Mouse (Mus musculus) heart, embryonic 14.5 days (tissue): Measurements from ENCODE around the gene Gpr157. TPM values are rescaled to one million over a fixed set of nuclear protein-coding genes. Genes with fewer than 3 reads are reported as not detected.
A peak's percentile ranks its signal among the peaks of the same experiment; 100 is the strongest.

Experiments used
- ATAC-seq: fragments of 200-750 bp; cut with Nextera tagmentation; 2 replicates; pipeline ENCODE4 v1.8.0; 2017; ENCODE audit warnings: low read depth, moderate TSS enrichment; ENCODE audit not compliant: insufficient number of reproducible peaks, insufficient read depth, low FRiP score
- H3K27ac ChIP-seq, 2 experiments: fragments of 200-500 bp in 1 of 2; fragments of 300-500 bp in 1 of 2; sonication (generic) in 1 of 2; replicated peaks in 1 of 2; 2 replicates each; pipeline ENCODE4 v1.5.1; 2012 to 2014; ENCODE audit warnings: low read depth in 2 of 2, low read length in 2 of 2, control low read depth in 1 of 2, mild to moderate bottlenecking in 1 of 2, mixed read lengths in 1 of 2; ENCODE audit not compliant: control insufficient read depth in 1 of 2, insufficient read depth in 1 of 2
- H3K27me3 ChIP-seq: fragments of 300-500 bp; sonication (generic); 2 replicates; pipeline ENCODE4 v1.6.1; 2014; ENCODE audit warnings: mild to moderate bottlenecking, low read length, control low read depth; ENCODE audit not compliant: control insufficient read depth, insufficient read depth
- H3K36me3 ChIP-seq: fragments of 300-500 bp; sonication (generic); 2 replicates; pipeline ENCODE4 v1.6.1; 2014; ENCODE audit warnings: mild to moderate bottlenecking, control low read depth, low read length, mixed read lengths; ENCODE audit not compliant: control insufficient read depth, insufficient read depth
- H3K4me1 ChIP-seq, 2 experiments: fragments of 200-500 bp in 1 of 2; fragments of 300-500 bp in 1 of 2; sonication (generic) in 1 of 2; 2 replicates each; pipeline ENCODE4 v1.6.1; 2012 to 2014; ENCODE audit warnings: low read length in 2 of 2, control low read depth in 1 of 2, mixed read lengths in 1 of 2; ENCODE audit not compliant: control insufficient read depth in 2 of 2, insufficient read depth in 2 of 2
- H3K4me2 ChIP-seq: fragments of 300-500 bp; sonication (generic); 2 replicates; pipeline ENCODE4 v1.6.1; 2014; ENCODE audit warnings: mild to moderate bottlenecking, low read length
- H3K4me3 ChIP-seq, 2 experiments: fragments of 200-500 bp in 1 of 2; fragments of 300-500 bp in 1 of 2; sonication (generic) in 1 of 2; 2 replicates each; pipeline ENCODE4 v1.5.1; 2012 to 2014; ENCODE audit warnings: low read length in 2 of 2, mild to moderate bottlenecking in 2 of 2, control low read depth in 1 of 2, low read depth in 1 of 2, moderate library complexity in 1 of 2; ENCODE audit not compliant: control insufficient read depth in 1 of 2, insufficient read depth in 1 of 2
- H3K9ac ChIP-seq: fragments of 300-500 bp; sonication (generic); 2 replicates; pipeline ENCODE4 v1.6.1; 2014; ENCODE audit warnings: mild to moderate bottlenecking, low read length
- H3K9me3 ChIP-seq: fragments of 300-500 bp; sonication (generic); 2 replicates; pipeline ENCODE4 v1.6.1; 2016; ENCODE audit warnings: low read length, control low read depth; ENCODE audit not compliant: control insufficient read depth
- WGBS: fragments of 180-500 bp; shearing (Covaris S2); extraction: QIAGEN DNeasy Blood & Tissue Kit; methylation state at CpG from one replicate; pipeline ENCODE4 v1.1.7; 2014; 5-methylcytosine and 5-hydroxymethylcytosine counted together
- polyA plus RNA-seq: library from polyadenylated mRNA; unstranded; fragments of >200 nt; fragmentation: Nextera tagmentation; extraction: Ambion mirVana; gene quantifications from 2 replicates; pipeline ENCODE4 v1.2.1, GENCODE M21; 2014

The Gpr157 gene
- polyA plus RNA-seq, 1 experiment from 2014 or later = 2.2 TPM

GRCm38 (mm10) chr4:150132692-150133271 is 45.6 kb downstream of the Gpr157 start:
- H3K4me3 ChIP-seq = peak overlapping the region; percentile 28 to 29; a peak in 3 of 4 replicates
- peak overlapping the region; percentile 62 for H3K4me2 ChIP-seq
- H3K9me3 ChIP-seq = no peaks in the 10 kb centered on the region
- peak overlapping the region; percentile 10; the same call in 1 of the 2 replicates for H3K9ac ChIP-seq
- H3K27ac ChIP-seq = no peak overlapping the region
- no peak for ATAC-seq
- WGBS = 17% methylated on average over 24 of the region's 24 CpGs
- H3K27me3 ChIP-seq = no peaks in the 10 kb centered on the region
- no peaks in the 10 kb centered on the region for H3K36me3 ChIP-seq
- peaks cover 3 to 7% of the 10 kb centered on the region in 2 experiments; a peak in 3 of 4 replicates for H3K4me1 ChIP-seq

GRCm38 (mm10) chr4:150135254-150135653 is 48.1 kb downstream of the Gpr157 start:
- no peaks in the 10 kb centered on the region for H3K27me3 ChIP-seq

GRCm38 (mm10) chr4:150136693-150137092 is 49.5 kb downstream of the Gpr157 start:
- whole genome bisulfite sequencing = 5% methylated on average over 10 of the region's 10 CpGs
- H3K4me2 ChIP-seq = no peak overlapping the region
- H3K4me1 ChIP-seq = peaks cover 8 to 10% of the 10 kb centered on the region in 2 experiments; a peak in 3 of 4 replicates
- no peak overlapping the region for H3K9ac ChIP-seq
- ATAC-seq = no peak
- H3K36me3 ChIP-seq = no peaks in the 10 kb centered on the region
- no peak overlapping the region for H3K4me3 ChIP-seq
- H3K9me3 ChIP-seq = no peaks in the 10 kb centered on the region
- H3K27ac ChIP-seq = no peak overlapping the region
- H3K27me3 ChIP-seq = no peaks in the 10 kb centered on the region

More at GRCm38 (mm10) chr4:150135254-150135653, 48.1 kb downstream of the Gpr157 start:
- no peaks in the 10 kb centered on the region for H3K36me3 ChIP-seq
- WGBS = 75% methylated on average over 7 of the region's 7 CpGs
- H3K4me1 ChIP-seq = peaks cover 8 to 14% of the 10 kb centered on the region in 2 experiments; a peak in 3 of 4 replicates
- H3K9ac ChIP-seq = no peak overlapping the region
- H3K4me2 ChIP-seq = no peak overlapping the region
- no peak overlapping the region for H3K4me3 ChIP-seq
- no peak for ATAC-seq
- H3K27ac ChIP-seq = no peak overlapping the region
- no peaks in the 10 kb centered on the region for H3K9me3 ChIP-seq

- Histone ChIP-seq H3K36me3 (no peaks in the 10 kb centered on the region), H3K4me2 (peak overlapping the region; percentile 59), H3K4me3 (no peak overlapping the region), H3K9ac (no peak overlapping the region), H3K27ac (no peak overlapping the region), H3K4me1 (peaks cover 8% of the 10 kb centered on the region in 2 experiments; a peak in 3 of 4 replicates), H3K9me3 (no peaks in the 10 kb centered on the region), H3K27me3 (no peaks in the 10 kb centered on the region)
- WGBS = 83% methylated on average over 7 of the region's 7 CpGs
- ATAC-seq = no peak
Observed at GRCm38 (mm10) chr4:150137368-150138083, 50.4 kb downstream of the Gpr157 start.

GRCm38 (mm10) chr4:150138084-150138543 is 50.9 kb downstream of the Gpr157 start:
- ATAC-seq = peak; percentile 38; the same call in 1 of the 2 replicates
- Histone ChIP-seq H3K4me3 (peak overlapping the region; percentile 23 to 24), H3K9ac (peak overlapping the region; percentile 54), H3K4me1 (peaks cover 4 to 8% of the 10 kb centered on the region in 2 experiments; a peak in 2 of 4 replicates), H3K27ac (no peak overlapping the region; a peak in 1 of 4 replicates), H3K27me3 (no peaks in the 10 kb centered on the region), H3K4me2 (peak overlapping the region; percentile 59), H3K36me3 (no peaks in the 10 kb centered on the region), H3K9me3 (no peaks in the 10 kb centered on the region)
- WGBS = 22% methylated on average over 9 of the region's 9 CpGs

GRCm38 (mm10) chr4:150139090-150139489 is 51.9 kb downstream of the Gpr157 start:
- 63% methylated on average over 13 of the region's 13 CpGs for WGBS
- H3K36me3 ChIP-seq = no peaks in the 10 kb centered on the region
- H3K4me2 ChIP-seq = no peak overlapping the region
- H3K4me1 ChIP-seq = peaks cover 4 to 8% of the 10 kb centered on the region in 2 experiments; a peak in 2 of 4 replicates
- H3K27me3 ChIP-seq = no peaks in the 10 kb centered on the region
- H3K9me3 ChIP-seq = peaks cover under 1% of the 10 kb centered on the region; the same call in 1 of the 2 replicates
- H3K27ac ChIP-seq = no peak overlapping the region
- H3K9ac ChIP-seq = no peak overlapping the region
- no peak overlapping the region for H3K4me3 ChIP-seq
- no peak for ATAC-seq

- Histone ChIP-seq H3K27me3 (no peaks in the 10 kb centered on the region), H3K27ac (no peak overlapping the region), H3K4me3 (no peak overlapping the region), H3K4me2 (no peak overlapping the region), H3K4me1 (peaks cover 4 to 8% of the 10 kb centered on the region in 2 experiments; a peak in 2 of 4 replicates), H3K36me3 (no peaks in the 10 kb centered on the region), H3K9me3 (peaks cover 3% of the 10 kb centered on the region; the same call in 1 of the 2 replicates), H3K9ac (no peak overlapping the region)
- no peak for ATAC-seq
- 82% methylated on average over 7 of the region's 7 CpGs for WGBS
Observed at GRCm38 (mm10) chr4:150140346-150140745, 53.2 kb downstream of the Gpr157 start.
